Mouse (Mus musculus) spleen, adult 2 months (tissue): ENCODE measurements around the gene Chsy1.

Experiments used
- CTCF ChIP-seq: fragments of 200-500 bp; IDR thresholded peaks from 2 replicates; pipeline ENCODE4 v1.5.1; 2011; ENCODE audit warnings: mild to moderate bottlenecking, inconsistent platforms; ENCODE audit not compliant: insufficient read depth, insufficient read length, insufficient replicate concordance; ENCODE audit errors: extremely low read depth
- POLR2A ChIP-seq: fragments of 200-500 bp; IDR thresholded peaks from 2 replicates; pipeline ENCODE4 v1.6.1; 2011; ENCODE audit warnings: low read depth, low read length, inconsistent platforms

DNA sequence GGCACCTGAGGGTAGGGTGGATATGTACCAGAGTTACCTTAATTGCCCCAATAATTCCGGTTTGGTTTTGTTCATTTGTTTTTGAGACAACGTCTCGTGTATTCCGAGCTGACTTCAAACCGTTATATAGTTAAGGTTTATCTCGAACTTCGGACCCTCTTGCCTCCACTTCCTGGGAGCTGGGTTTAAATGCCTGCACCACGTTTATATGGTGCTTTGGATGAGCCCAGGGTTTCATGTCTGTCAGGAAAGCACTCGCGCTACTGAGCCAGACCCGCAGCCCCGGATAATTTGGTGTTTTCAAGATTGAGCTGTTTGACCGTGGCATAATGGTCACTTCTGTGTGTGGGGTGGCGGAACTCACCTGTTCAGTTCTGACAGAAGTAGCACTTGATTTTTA is 48.3 kb upstream of the Chsy1 start:
- no peak for TF ChIP-seq CTCF
- TF ChIP-seq POLR2A: no peak
